Mouse (Mus musculus) embryonic facial prominence, embryonic 15.5 days (tissue): ENCODE results near the gene Gpt2. TPM values are rescaled to one million over a fixed set of nuclear protein-coding genes. Genes with fewer than 3 reads are reported as not detected.

Experiments used
- ATAC-seq: fragments of 200-750 bp; cut with Nextera tagmentation; 2 replicates; pipeline ENCODE4 v1.8.0; 2017; ENCODE audit warnings: low read depth, moderate TSS enrichment; ENCODE audit not compliant: insufficient number of reproducible peaks, low FRiP score, low TSS enrichment
- H3K27ac ChIP-seq: fragments of 300-500 bp; sonication (generic); replicated peaks from 2 replicates; pipeline ENCODE4 v1.5.1; 2015; ENCODE audit warnings: mild to moderate bottlenecking, inconsistent platforms
- H3K27me3 ChIP-seq: fragments of 300-500 bp; sonication (generic); 2 replicates; pipeline ENCODE4 v1.6.1; 2015; ENCODE audit warnings: inconsistent platforms
- H3K36me3 ChIP-seq: fragments of 300-500 bp; sonication (generic); 2 replicates; pipeline ENCODE4 v1.6.1; 2015; ENCODE audit warnings: mild to moderate bottlenecking, inconsistent platforms
- H3K4me1 ChIP-seq: fragments of 300-500 bp; sonication (generic); 2 replicates; pipeline ENCODE4 v1.6.1; 2015; ENCODE audit warnings: inconsistent platforms
- H3K4me2 ChIP-seq: fragments of 300-500 bp; sonication (generic); replicated peaks from 2 replicates; pipeline ENCODE4 v1.6.1; 2015; ENCODE audit warnings: mild to moderate bottlenecking, inconsistent platforms
- H3K4me3 ChIP-seq: fragments of 300-500 bp; sonication (generic); replicated peaks from 2 replicates; pipeline ENCODE4 v1.5.1; 2015; ENCODE audit warnings: mild to moderate bottlenecking, inconsistent platforms
- H3K9ac ChIP-seq: fragments of 300-500 bp; sonication (generic); 2 replicates; pipeline ENCODE4 v1.6.1; 2015; ENCODE audit warnings: inconsistent platforms
- H3K9me3 ChIP-seq: fragments of 300-500 bp; sonication (generic); replicated peaks from 2 replicates; pipeline ENCODE4 v1.6.1; 2016; ENCODE audit warnings: inconsistent platforms
- WGBS: fragments of 180-500 bp; shearing (Covaris S2); methylation state at CpG from one replicate; pipeline ENCODE4 v1.1.7; 2015; 5-methylcytosine and 5-hydroxymethylcytosine counted together
- polyA plus RNA-seq: library from polyadenylated mRNA; unstranded; fragments of >200 nt; fragmentation: Nextera tagmentation; extraction: Ambion mirVana; gene quantifications from 2 replicates; pipeline ENCODE4 v1.2.1, GENCODE M21; 2015

The Gpt2 gene
- 32.2 and 34.2 TPM in 2 replicates for polyA plus RNA-seq

DNA sequence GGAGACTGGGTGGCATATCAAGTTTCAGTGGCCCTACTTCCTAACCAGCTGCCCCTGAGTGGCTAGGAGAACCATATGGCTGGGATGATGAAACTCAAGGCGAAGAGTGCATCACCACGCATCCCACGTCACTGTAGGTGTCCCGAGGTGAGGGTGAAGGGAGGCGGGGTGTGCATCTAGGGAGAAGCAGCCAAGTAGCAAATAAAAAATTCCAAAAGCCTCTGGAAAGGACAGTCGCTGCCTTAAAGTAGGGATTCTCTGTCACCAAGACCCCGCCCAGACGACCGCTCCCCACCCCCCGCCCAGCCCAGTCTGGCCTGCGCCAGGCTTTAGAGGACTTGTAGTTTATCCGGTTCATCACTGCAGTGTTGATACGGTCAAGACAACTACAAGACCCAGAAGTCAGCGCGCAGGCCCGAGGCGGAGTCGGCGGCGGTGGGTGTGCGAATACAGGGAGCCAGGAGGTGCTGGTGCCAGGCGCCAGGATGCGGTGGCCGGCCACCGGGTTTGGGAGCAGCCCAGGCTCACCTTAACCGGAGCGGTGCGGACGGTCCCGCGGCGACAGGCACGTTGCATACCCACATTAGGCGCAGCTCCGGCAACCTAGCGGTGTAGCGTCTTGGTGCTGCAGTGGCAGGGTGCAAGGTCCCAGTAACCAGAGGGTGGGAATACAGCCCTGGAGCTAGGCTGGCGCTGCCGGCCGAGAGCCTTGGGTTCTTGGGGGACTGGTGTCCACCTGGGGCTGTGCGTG is at the start of gene Gpt2:
Gene Gpt2, plus strand, starts transcription at position 452 of the 751 bp plus-strand sequence.
- WGBS = under 1% methylated on average over 41 of the region's 41 CpGs

GRCm38 (mm10) chr8:85444092-85444491 is 48.3 kb upstream of the Gpt2 start:
- H3K9me3 ChIP-seq = no peaks in the 10 kb centered on the region
- H3K9ac ChIP-seq = no peak overlapping the region
- no peak for ATAC-seq
- H3K4me2 ChIP-seq = no peak overlapping the region
- no peak overlapping the region for H3K27ac ChIP-seq
- H3K27me3 ChIP-seq = no peaks in the 10 kb centered on the region
- H3K4me3 ChIP-seq = no peak overlapping the region
- H3K4me1 ChIP-seq = no peaks in the 10 kb centered on the region
- no peaks in the 10 kb centered on the region for H3K36me3 ChIP-seq

More for the DNA sequence above, at the start of gene Gpt2:
- Histone ChIP-seq H3K9ac (peak within 1 kb of the TSS; percentile 71), H3K4me3 (peak within 1 kb of the TSS; percentile 87), H3K27ac (peak within 1 kb of the TSS; percentile 84), H3K36me3 (no peaks in the 10 kb centered on the region), H3K9me3 (no peaks in the 10 kb centered on the region), H3K4me1 (peaks cover 11% of the 10 kb centered on the region), H3K4me2 (peak within 1 kb of the TSS; percentile 94), H3K27me3 (no peaks in the 10 kb centered on the region)
- ATAC-seq = peak; percentile 97

GRCm38 (mm10) chr8:85445936-85446685 is 46.3 kb upstream of the Gpt2 start:
- Histone ChIP-seq H3K36me3 (no peaks in the 10 kb centered on the region), H3K4me2 (no peak overlapping the region), H3K9me3 (no peaks in the 10 kb centered on the region), H3K27ac (no peak overlapping the region), H3K9ac (no peak overlapping the region), H3K4me3 (no peak overlapping the region), H3K27me3 (no peaks in the 10 kb centered on the region), H3K4me1 (no peaks in the 10 kb centered on the region)
- 65% methylated on average over 15 of the region's 15 CpGs for WGBS
- no peak for ATAC-seq

GRCm38 (mm10) chr8:85450335-85450734 is 42.0 kb upstream of the Gpt2 start:
- Histone ChIP-seq H3K9me3 (no peaks in the 10 kb centered on the region), H3K27me3 (no peaks in the 10 kb centered on the region), H3K36me3 (no peaks in the 10 kb centered on the region), H3K4me2 (no peak overlapping the region), H3K9ac (no peak overlapping the region), H3K4me1 (peaks cover 5% of the 10 kb centered on the region; the same call in 1 of the 2 replicates), H3K4me3 (no peak overlapping the region), H3K27ac (no peak overlapping the region)
- WGBS = 72% methylated on average over 3 of the region's 3 CpGs
- no peak for ATAC-seq

DNA sequence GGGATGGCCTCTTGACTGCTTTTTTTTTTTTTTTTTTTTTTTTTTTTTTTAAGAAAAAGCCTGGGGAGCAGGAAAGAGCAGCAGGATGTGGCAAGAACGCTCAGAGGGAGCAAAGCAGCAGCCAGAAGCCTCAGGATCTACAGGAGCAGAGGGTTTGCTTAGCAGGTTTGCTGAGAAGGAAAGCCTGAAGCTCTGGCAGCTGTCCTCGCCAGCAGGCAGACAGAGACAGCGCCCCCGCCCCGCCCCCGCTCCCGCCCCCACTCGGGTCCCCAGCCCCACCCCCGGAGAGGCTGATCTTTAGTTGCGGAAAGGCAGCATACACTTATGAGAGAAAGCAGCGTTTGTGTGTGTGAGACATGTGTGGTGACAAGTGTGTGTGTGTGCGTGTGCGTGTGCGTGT is 40.0 kb upstream of the Gpt2 start:
- peak; percentile 32; the same call in 1 of the 2 replicates for ATAC-seq
- peaks cover 5% of the 10 kb centered on the region; the same call in 1 of the 2 replicates for H3K4me1 ChIP-seq
- H3K27ac ChIP-seq = no peak overlapping the region; the same call in 1 of the 2 replicates
- H3K36me3 ChIP-seq = no peaks in the 10 kb centered on the region
- no peak overlapping the region for H3K9ac ChIP-seq
- 16% methylated on average over 14 of the region's 14 CpGs for WGBS
- H3K27me3 ChIP-seq = no peaks in the 10 kb centered on the region
- H3K4me3 ChIP-seq = peak overlapping the region; percentile 11; the same call in 1 of the 2 replicates
- no peaks in the 10 kb centered on the region for H3K9me3 ChIP-seq
- H3K4me2 ChIP-seq = peak overlapping the region; percentile 41

DNA sequence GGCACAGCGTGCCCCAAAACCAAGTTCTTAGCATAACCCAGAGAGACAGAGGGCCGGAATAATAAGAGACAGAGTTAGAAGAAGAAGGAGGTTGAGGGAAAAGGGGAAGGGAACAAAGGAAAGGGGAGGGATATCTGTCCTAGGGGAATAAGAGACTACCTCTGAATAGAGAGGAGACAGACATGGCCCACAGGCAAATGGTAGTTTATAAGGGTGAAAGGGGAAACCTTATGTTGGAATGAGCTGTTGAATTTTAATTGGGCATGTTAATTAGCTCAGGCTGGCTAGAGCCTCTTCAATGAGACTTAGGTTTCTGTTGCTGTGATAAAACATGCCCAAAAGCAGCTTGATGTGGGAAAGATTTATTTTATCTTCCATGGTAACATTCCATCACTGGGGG is 39.1 kb upstream of the Gpt2 start:
- H3K27me3 ChIP-seq = no peaks in the 10 kb centered on the region
- H3K36me3 ChIP-seq = no peaks in the 10 kb centered on the region
- ATAC-seq = no peak
- H3K9me3 ChIP-seq = no peaks in the 10 kb centered on the region
- no peak overlapping the region for H3K4me2 ChIP-seq
- no peak overlapping the region for H3K9ac ChIP-seq
- no peak overlapping the region for H3K27ac ChIP-seq
- peaks cover 5% of the 10 kb centered on the region; the same call in 1 of the 2 replicates for H3K4me1 ChIP-seq
- WGBS = 66% methylated on average over 2 of the region's 2 CpGs
- no peak overlapping the region for H3K4me3 ChIP-seq

- no peak overlapping the region for H3K4me2 ChIP-seq
Observed at GRCm38 (mm10) chr8:85454750-85455149, 37.6 kb upstream of the Gpt2 start.

GRCm38 (mm10) chr8:85456536-85456935 is 35.8 kb upstream of the Gpt2 start:
- WGBS = 9% methylated on average over 14 of the region's 14 CpGs
- Histone ChIP-seq H3K27ac (no peak overlapping the region), H3K4me3 (no peak overlapping the region), H3K9ac (no peak overlapping the region), H3K27me3 (no peaks in the 10 kb centered on the region), H3K36me3 (no peaks in the 10 kb centered on the region), H3K4me2 (no peak overlapping the region), H3K4me1 (peaks cover 5% of the 10 kb centered on the region; the same call in 1 of the 2 replicates), H3K9me3 (no peaks in the 10 kb centered on the region)
- no peak for ATAC-seq

More at GRCm38 (mm10) chr8:85454750-85455149, 37.6 kb upstream of the Gpt2 start:
- no peak for ATAC-seq
- H3K9ac ChIP-seq = no peak overlapping the region
- no peak overlapping the region for H3K27ac ChIP-seq
- no peak overlapping the region for H3K4me3 ChIP-seq
- no peaks in the 10 kb centered on the region for H3K9me3 ChIP-seq
- peaks cover 5% of the 10 kb centered on the region; the same call in 1 of the 2 replicates for H3K4me1 ChIP-seq
- no peaks in the 10 kb centered on the region for H3K36me3 ChIP-seq
- no peaks in the 10 kb centered on the region for H3K27me3 ChIP-seq
- 68% methylated on average over 8 of the region's 8 CpGs for WGBS

DNA sequence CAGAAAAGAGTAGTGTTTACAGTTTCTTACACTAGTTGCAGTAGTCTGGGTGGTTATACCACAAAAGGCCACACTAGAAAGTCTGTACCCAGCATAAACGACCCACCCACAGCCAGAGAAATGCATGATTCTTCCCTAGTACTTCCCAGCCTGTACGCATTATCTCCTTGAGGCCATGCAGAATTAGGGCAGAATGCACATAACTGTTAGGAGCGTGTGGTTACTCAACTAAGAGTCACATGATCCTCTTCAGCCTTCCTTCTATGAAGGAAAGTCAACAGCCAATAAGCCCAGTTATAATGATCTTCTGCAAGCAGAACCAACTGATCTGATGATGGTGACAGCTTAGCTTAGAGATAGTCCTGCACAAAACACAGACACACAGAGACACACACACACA is 32.8 kb upstream of the Gpt2 start:
- H3K4me1 ChIP-seq = no peaks in the 10 kb centered on the region
- H3K9me3 ChIP-seq = no peaks in the 10 kb centered on the region
- no peak overlapping the region for H3K4me2 ChIP-seq
- H3K27ac ChIP-seq = no peak overlapping the region
- no peak for ATAC-seq
- H3K27me3 ChIP-seq = no peaks in the 10 kb centered on the region
- H3K36me3 ChIP-seq = no peaks in the 10 kb centered on the region
- H3K4me3 ChIP-seq = no peak overlapping the region
- H3K9ac ChIP-seq = no peak overlapping the region
- 48% methylated on average over 3 of the region's 3 CpGs for WGBS

DNA sequence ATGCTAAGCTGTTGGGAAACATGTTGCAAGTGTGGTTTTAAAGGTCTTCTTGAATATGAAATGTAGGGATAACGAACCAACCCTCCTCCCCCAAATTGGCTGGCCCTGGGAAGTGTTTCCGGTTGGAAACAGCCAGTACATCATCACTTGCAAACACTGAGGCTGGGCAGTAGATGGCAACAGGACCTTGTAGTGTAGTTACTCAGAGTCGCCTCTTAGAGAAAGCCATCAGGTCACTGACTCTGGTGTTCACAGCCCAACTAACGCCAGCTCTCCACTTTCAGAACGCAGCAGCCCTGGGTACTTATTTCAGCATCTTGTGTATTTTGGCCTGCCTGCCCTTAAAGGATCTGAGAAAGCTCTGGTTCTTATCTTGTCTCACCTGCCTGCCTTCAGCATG is 31.6 kb upstream of the Gpt2 start:
- H3K4me2 ChIP-seq = no peak overlapping the region
- H3K4me1 ChIP-seq = no peaks in the 10 kb centered on the region
- H3K27ac ChIP-seq = no peak overlapping the region
- no peak overlapping the region for H3K4me3 ChIP-seq
- WGBS = 40% methylated on average over 5 of the region's 5 CpGs
- no peaks in the 10 kb centered on the region for H3K36me3 ChIP-seq
- no peak overlapping the region for H3K9ac ChIP-seq
- no peak for ATAC-seq
- no peaks in the 10 kb centered on the region for H3K27me3 ChIP-seq
- H3K9me3 ChIP-seq = no peaks in the 10 kb centered on the region

DNA sequence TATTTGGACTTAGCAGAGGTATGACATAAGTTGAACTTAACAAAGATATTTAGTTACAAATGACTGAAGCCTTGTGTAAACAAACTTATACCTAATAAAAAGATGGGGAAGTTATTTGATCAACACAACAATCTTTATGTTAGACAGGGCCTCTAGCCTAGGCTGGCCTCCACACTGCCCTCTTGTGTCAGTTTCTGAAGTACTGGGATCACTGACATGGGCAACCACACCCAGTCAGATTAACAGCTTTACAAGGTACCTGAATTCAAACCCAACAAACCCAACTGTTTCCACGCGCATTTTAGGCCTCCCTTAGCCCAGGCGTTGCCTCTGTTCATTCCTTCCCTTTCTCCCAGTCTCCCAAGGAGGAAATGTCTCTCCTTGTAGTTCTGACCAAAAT is 31.0 kb upstream of the Gpt2 start:
- H3K36me3 ChIP-seq = no peaks in the 10 kb centered on the region
- H3K27ac ChIP-seq = no peak overlapping the region
- H3K9me3 ChIP-seq = no peaks in the 10 kb centered on the region
- no peak overlapping the region for H3K9ac ChIP-seq
- H3K4me3 ChIP-seq = no peak overlapping the region
- H3K27me3 ChIP-seq = no peaks in the 10 kb centered on the region
- WGBS = 83% methylated on average over 3 of the region's 3 CpGs
- no peak for ATAC-seq
- H3K4me1 ChIP-seq = no peaks in the 10 kb centered on the region
- no peak overlapping the region for H3K4me2 ChIP-seq
